In the genomic region with DNA sequence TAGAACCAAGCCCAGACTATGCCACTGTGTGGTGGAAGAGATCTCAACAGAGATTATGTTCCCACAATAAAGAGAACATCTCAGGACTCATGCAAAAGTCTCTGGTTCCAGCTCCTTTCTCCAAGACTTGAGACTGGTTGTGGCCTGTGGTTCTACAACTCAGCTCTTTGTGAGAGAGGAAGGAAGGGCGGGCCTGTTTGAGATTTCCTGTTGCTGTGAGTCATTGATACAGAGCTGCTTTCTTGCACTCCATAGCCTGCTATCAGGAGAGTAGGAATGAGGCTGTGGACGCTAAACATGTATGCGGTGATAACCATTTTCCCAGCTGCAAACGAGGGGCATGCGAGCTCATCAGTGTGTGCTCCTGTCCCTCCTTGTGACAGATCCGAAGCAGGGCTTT, we compare ENCODE assay signal across 9 mouse cellular contexts. TPM values are rescaled to one million over a fixed set of nuclear protein-coding genes. Genes with fewer than 3 reads are reported as not detected.
DNase-seq lines count a peak whose midpoint lies in the region; ATAC-seq and TF ChIP-seq lines count a peak whose summit lies in the region.
"Had no signal": no experiment of that assay in that cellular context is flagged by ENCODE, and none has a peak within 500 bp of the region (broad histone marks: within the 10 kb centered on the region; RNA-seq: fewer than 3 reads in every experiment).

No protein-coding gene starts in this region.

- no peak overlapping the region for H3K27ac ChIP-seq in kidney, adult 2 months (ENCODE audit: insufficient read depth, low read depth, low read length)
- no peak overlapping the region for H3K27ac ChIP-seq in kidney, embryonic 16.5 days (ENCODE audit: low read length)
- peak overlapping the region; percentile 36; the same call in 1 of the 2 replicates for H3K27ac ChIP-seq in heart, embryonic 10.5 days
- H3K27ac ChIP-seq in liver, embryonic 15.5 days (replicated peaks) = 0 out of 2 replicates have a peak overlapping the region, but pooled peaks have one; percentile 9
- H3K27ac ChIP-seq in hindbrain, embryonic 11.5 days (ENCODE audit: low read depth, low read length) = no peak overlapping the region
- H3K27ac ChIP-seq in neural tube, embryonic 15.5 days (replicated peaks) = no peak overlapping the region

- ATAC-seq in kidney, embryonic 16.5 days (ENCODE audit: low FRiP score, low TSS enrichment) = no peak
- ATAC-seq in liver, embryonic 15.5 days (ENCODE audit: insufficient read depth) = peak; percentile 60
- no peak for ATAC-seq in hindbrain, embryonic 11.5 days (ENCODE audit: low FRiP score)
- no peak for ATAC-seq in neural tube, embryonic 15.5 days (ENCODE audit: low FRiP score)

- H3K4me1 ChIP-seq in kidney, adult 2 months (ENCODE audit: control insufficient read depth, insufficient read depth, low read length) = no peaks in the 10 kb centered on the region
- H3K4me1 ChIP-seq in kidney, embryonic 16.5 days (ENCODE audit: insufficient read depth, low read length) = no peaks in the 10 kb centered on the region
- H3K4me1 ChIP-seq in heart, embryonic 10.5 days = no peaks in the 10 kb centered on the region
- peaks cover 5% of the 10 kb centered on the region; the same call in 1 of the 2 replicates for H3K4me1 ChIP-seq in liver, embryonic 15.5 days (replicated peaks)
- H3K4me1 ChIP-seq in hindbrain, embryonic 11.5 days (replicated peaks; ENCODE audit: control insufficient read depth, insufficient read depth, low read length) = no peaks in the 10 kb centered on the region
- no peaks in the 10 kb centered on the region for H3K4me1 ChIP-seq in neural tube, embryonic 15.5 days

- no peak overlapping the region for H3K9ac ChIP-seq in kidney, embryonic 16.5 days (replicated peaks; ENCODE audit: low read length)
- no peak overlapping the region for H3K9ac ChIP-seq in liver, embryonic 15.5 days
- H3K9ac ChIP-seq in hindbrain, embryonic 11.5 days (ENCODE audit: low read depth, low read length) = no peak overlapping the region
- no peak overlapping the region for H3K9ac ChIP-seq in neural tube, embryonic 15.5 days (replicated peaks)

- TF ChIP-seq CTCF in kidney, adult 2 months (conservative IDR thresholded peaks at IDR 0.05; ENCODE audit: insufficient read depth, insufficient read length, low read depth, low read length) = no peak

- DNase-seq in kidney, adult 2 months = peak; percentile 10
- peak; percentile 77 for DNase-seq in heart, embryonic 10.5 days (ENCODE audit: low spot score)
- DNase-seq in splenic B cell, adult 2 months (ENCODE audit: low read depth, low spot score) = peak; percentile 20
- DNase-seq in hindbrain, embryonic 11.5 days (ENCODE audit: low spot score) = no peak
- no peak for DNase-seq in adipocyte (ENCODE audit: low spot score)
- DNase-seq: cerebellum, postnatal 25 days had no signal

- H3K4me3 ChIP-seq in kidney, adult 2 months (ENCODE audit: insufficient read depth, low read depth, low read length) = no peak overlapping the region
- H3K4me3 ChIP-seq in kidney, embryonic 16.5 days (ENCODE audit: low read length) = no peak overlapping the region
- H3K4me3 ChIP-seq in heart, embryonic 10.5 days = no peak overlapping the region
- H3K4me3 ChIP-seq in liver, embryonic 15.5 days (replicated peaks) = no peak overlapping the region
- H3K4me3 ChIP-seq in hindbrain, embryonic 11.5 days (ENCODE audit: low read depth, low read length) = no peak overlapping the region
- no peak overlapping the region for H3K4me3 ChIP-seq in neural tube, embryonic 15.5 days (replicated peaks)

- H3K9me3 ChIP-seq in kidney, embryonic 16.5 days (ENCODE audit: low read length) = no peaks in the 10 kb centered on the region
- H3K9me3 ChIP-seq in heart, embryonic 10.5 days = no peaks in the 10 kb centered on the region
- H3K9me3 ChIP-seq in liver, embryonic 15.5 days (replicated peaks) = no peaks in the 10 kb centered on the region
- H3K9me3 ChIP-seq in hindbrain, embryonic 11.5 days (ENCODE audit: control insufficient read depth, low read length) = no peaks in the 10 kb centered on the region
- H3K9me3 ChIP-seq in neural tube, embryonic 15.5 days (replicated peaks) = no peaks in the 10 kb centered on the region

- no peaks in the 10 kb centered on the region for H3K36me3 ChIP-seq in kidney, adult 2 months (ENCODE audit: control insufficient read depth, insufficient read depth, low read length)
- no peaks in the 10 kb centered on the region for H3K36me3 ChIP-seq in kidney, embryonic 16.5 days (ENCODE audit: insufficient read depth, low read length)
- no peaks in the 10 kb centered on the region for H3K36me3 ChIP-seq in heart, embryonic 10.5 days
- H3K36me3 ChIP-seq in liver, embryonic 15.5 days (replicated peaks) = no peaks in the 10 kb centered on the region
- H3K36me3 ChIP-seq in splenic B cell, adult 2 months (ENCODE audit: control insufficient read depth, insufficient read depth, low read length, poor library complexity, severe bottlenecking) = no peaks in the 10 kb centered on the region
- no peaks in the 10 kb centered on the region for H3K36me3 ChIP-seq in hindbrain, embryonic 11.5 days (ENCODE audit: control insufficient read depth, insufficient read depth, low read length)
- no peaks in the 10 kb centered on the region for H3K36me3 ChIP-seq in neural tube, embryonic 15.5 days

- no peak for TF ChIP-seq POLR2A in kidney, adult 2 months (IDR thresholded peaks at IDR 0.05; ENCODE audit: low read depth, low read length)

- H3K4me2 ChIP-seq in kidney, embryonic 16.5 days (replicated peaks; ENCODE audit: low read depth, low read length) = no peak overlapping the region
- H3K4me2 ChIP-seq in liver, embryonic 15.5 days = no peak overlapping the region
- no peak overlapping the region for H3K4me2 ChIP-seq in hindbrain, embryonic 11.5 days (replicated peaks; ENCODE audit: low read depth, low read length)
- H3K4me2 ChIP-seq in neural tube, embryonic 15.5 days = no peak overlapping the region

- H3K27me3 ChIP-seq in kidney, adult 2 months (replicated peaks; ENCODE audit: control insufficient read depth, insufficient read depth, low read length) = no peaks in the 10 kb centered on the region
- no peaks in the 10 kb centered on the region for H3K27me3 ChIP-seq in kidney, embryonic 16.5 days (ENCODE audit: insufficient read depth, low read length)
- H3K27me3 ChIP-seq in heart, embryonic 10.5 days (ENCODE audit: insufficient read depth, poor library complexity, severe bottlenecking) = no peaks in the 10 kb centered on the region
- no peaks in the 10 kb centered on the region for H3K27me3 ChIP-seq in liver, embryonic 15.5 days
- no peaks in the 10 kb centered on the region for H3K27me3 ChIP-seq in splenic B cell, adult 2 months (ENCODE audit: control insufficient read depth, insufficient read depth, low read length, poor library complexity, severe bottlenecking)
- H3K27me3 ChIP-seq in hindbrain, embryonic 11.5 days (ENCODE audit: control insufficient read depth, insufficient read depth, low read length) = no peaks in the 10 kb centered on the region
- no peaks in the 10 kb centered on the region for H3K27me3 ChIP-seq in neural tube, embryonic 15.5 days (replicated peaks)

- 78% methylated on average over 6 of the region's 6 CpGs for WGBS in kidney, adult 2 months
- 74% methylated on average over 6 of the region's 6 CpGs for WGBS in kidney, embryonic 16.5 days
- 55% methylated on average over 6 of the region's 6 CpGs for WGBS in heart, embryonic 10.5 days
- WGBS in liver, embryonic 15.5 days (ENCODE audit: insufficient replicate concordance) = 8% methylated on average over 6 of the region's 6 CpGs
- WGBS in hindbrain, embryonic 11.5 days = 84% methylated on average over 6 of the region's 6 CpGs
- WGBS in neural tube, embryonic 15.5 days = 90% methylated on average over 6 of the region's 6 CpGs

RNA-seq across cellular contexts. Expression of a gene that starts 43.9 kb away (rescaled TPM):
- 0.05 and 0.09 TPM in 2 replicates for polyA plus RNA-seq in kidney, adult 2 months (2012; rRNA removed)
- not detected in 2 replicates for polyA plus RNA-seq in kidney, embryonic 16.5 days (2015; fragmentation: Nextera tagmentation; extraction: Ambion mirVana)
- not detected in 2 replicates for polyA plus RNA-seq in heart, embryonic 10.5 days (2016; fragmentation: Nextera tagmentation; extraction: Ambion mirVana)
- not detected in 2 replicates for polyA plus RNA-seq in liver, embryonic 15.5 days (2015; fragmentation: Nextera tagmentation; extraction: Ambion mirVana)
- polyA plus RNA-seq in hindbrain, embryonic 11.5 days (2014; fragmentation: Nextera tagmentation; extraction: Ambion mirVana) = not detected in 2 replicates
- polyA plus RNA-seq in neural tube, embryonic 15.5 days (2015; fragmentation: Nextera tagmentation; extraction: Ambion mirVana) = not detected in 2 replicates

RNA-seq across cellular contexts. Expression of a gene that starts 48.2 kb away (rescaled TPM):
- polyA plus RNA-seq in kidney, adult 2 months (2012; rRNA removed) = 1.5 and 1.7 TPM in 2 replicates
- polyA plus RNA-seq in kidney, embryonic 16.5 days (2015; fragmentation: Nextera tagmentation; extraction: Ambion mirVana) = 5.8 and 5.9 TPM in 2 replicates
- polyA plus RNA-seq in heart, embryonic 10.5 days (2016; fragmentation: Nextera tagmentation; extraction: Ambion mirVana) = 6.5 and 6.8 TPM in 2 replicates
- 2.0 and 2.2 TPM in 2 replicates for polyA plus RNA-seq in liver, embryonic 15.5 days (2015; fragmentation: Nextera tagmentation; extraction: Ambion mirVana)
- polyA plus RNA-seq in hindbrain, embryonic 11.5 days (2014; fragmentation: Nextera tagmentation; extraction: Ambion mirVana) = 13.4 and 13.8 TPM in 2 replicates
- polyA plus RNA-seq in neural tube, embryonic 15.5 days (2015; fragmentation: Nextera tagmentation; extraction: Ambion mirVana) = 8.6 and 9.3 TPM in 2 replicates

Comparison
In these comparisons a context has a peak if more than half of its experiments do, and no peak if none do; other contexts are left out.
1. DNase-seq: peak in kidney, adult 2 months (single experiment), heart, embryonic 10.5 days (single experiment) and splenic B cell, adult 2 months (single experiment); none in hindbrain, embryonic 11.5 days (single experiment) and adipocyte (single experiment).
2. H3K27ac ChIP-seq: peak in heart, embryonic 10.5 days (single experiment) and liver, embryonic 15.5 days (single experiment); none in kidney, adult 2 months (single experiment), kidney, embryonic 16.5 days (single experiment), hindbrain, embryonic 11.5 days (single experiment) and neural tube, embryonic 15.5 days (single experiment).